Mouse (Mus musculus): Measurements from ENCODE around the gene Olfr1428. TPM values are rescaled to one million over a fixed set of nuclear protein-coding genes. Genes with fewer than 3 reads are reported as not detected.
"Not testable (repeated sequence)": the region's sequence is repeated elsewhere in the genome, so short reads cannot be mapped to it uniquely, and the experiment has no call there.

The Olfr1428 gene
- polyA plus RNA-seq, 1 experiment from 2014 or later, result not detected

GRCm38 (mm10) chr19:12077631-12078030 is 38.1 kb downstream of the Olfr1428 start, which contains the start of gene Olfr1425:
Olfr1425 (minus strand) TSS chr19:12077731.
- H3K4me1 ChIP-seq (ENCODE audit: control insufficient read depth, insufficient read depth, low read length); H3K4me3 ChIP-seq (replicated peaks; ENCODE audit: low read length); H3K27me3 ChIP-seq (ENCODE audit: control insufficient read depth, insufficient read depth, low read length); H3K27ac ChIP-seq (ENCODE audit: low read length); H3K9me3 ChIP-seq (replicated peaks; ENCODE audit: control insufficient read depth, low read length); H3K4me2 ChIP-seq (ENCODE audit: low read depth, low read length); H3K36me3 ChIP-seq (ENCODE audit: control insufficient read depth, insufficient read depth, low read length); H3K9ac ChIP-seq (ENCODE audit: low read length); ATAC-seq (ENCODE audit: insufficient read depth, low FRiP score): not testable (repeated sequence)
- WGBS, result 84% methylated on average over 4 of the region's 4 CpGs

- H3K4me3 ChIP-seq (replicated peaks; ENCODE audit: low read length); H3K4me2 ChIP-seq (ENCODE audit: low read depth, low read length); H3K36me3 ChIP-seq (ENCODE audit: control insufficient read depth, insufficient read depth, low read length); H3K4me1 ChIP-seq (ENCODE audit: control insufficient read depth, insufficient read depth, low read length); H3K27me3 ChIP-seq (ENCODE audit: control insufficient read depth, insufficient read depth, low read length); H3K27ac ChIP-seq (ENCODE audit: low read length); H3K9me3 ChIP-seq (replicated peaks; ENCODE audit: control insufficient read depth, low read length); H3K9ac ChIP-seq (ENCODE audit: low read length); ATAC-seq (ENCODE audit: insufficient read depth, low FRiP score): not testable (repeated sequence)
- whole genome bisulfite sequencing, result 76% methylated on average over 1 of the region's 1 CpGs
Measured at GRCm38 (mm10) chr19:12069546-12069945, 46.2 kb downstream of the Olfr1428 start.

GRCm38 (mm10) chr19:12067806-12068205 is 47.9 kb downstream of the Olfr1428 start:
- H3K9me3 ChIP-seq (replicated peaks; ENCODE audit: control insufficient read depth, low read length); H3K27ac ChIP-seq (ENCODE audit: low read length); H3K9ac ChIP-seq (ENCODE audit: low read length); H3K4me1 ChIP-seq (ENCODE audit: control insufficient read depth, insufficient read depth, low read length); H3K4me2 ChIP-seq (ENCODE audit: low read depth, low read length); H3K4me3 ChIP-seq (replicated peaks; ENCODE audit: low read length); H3K36me3 ChIP-seq (ENCODE audit: control insufficient read depth, insufficient read depth, low read length); ATAC-seq (ENCODE audit: insufficient read depth, low FRiP score); H3K27me3 ChIP-seq (ENCODE audit: control insufficient read depth, insufficient read depth, low read length): not testable (repeated sequence)
- 76% methylated on average over 1 of the region's 1 CpGs for WGBS

GRCm38 (mm10) chr19:12062582-12062981 is 53.1 kb downstream of the Olfr1428 start, which contains the start of gene Olfr1424:
Olfr1424 (minus strand) TSS chr19:12062682.
- not testable (repeated sequence) for H3K4me3 ChIP-seq (replicated peaks; ENCODE audit: low read length); H3K27me3 ChIP-seq (ENCODE audit: control insufficient read depth, insufficient read depth, low read length); H3K27ac ChIP-seq (ENCODE audit: low read length); H3K4me1 ChIP-seq (ENCODE audit: control insufficient read depth, insufficient read depth, low read length); H3K9me3 ChIP-seq (replicated peaks; ENCODE audit: control insufficient read depth, low read length); ATAC-seq (ENCODE audit: insufficient read depth, low FRiP score); H3K9ac ChIP-seq (ENCODE audit: low read length); H3K36me3 ChIP-seq (ENCODE audit: control insufficient read depth, insufficient read depth, low read length); H3K4me2 ChIP-seq (ENCODE audit: low read depth, low read length)
- 68% methylated on average over 1 of the region's 1 CpGs for WGBS

Other genes with a start within 250 kb of the Olfr1428 start
- gene Olfr1419, start 240.8 kb downstream of the Olfr1428 start, polyA plus RNA-seq (2015; fragmentation: Nextera tagmentation; extraction: Ambion mirVana), result not detected in 2 replicates
- 0.06 TPM in 1 of 2 replicates, not detected in the other for gene Olfr1420, start 229.3 kb downstream of the Olfr1428 start, polyA plus RNA-seq (2015; fragmentation: Nextera tagmentation; extraction: Ambion mirVana)
- 16.6 and 16.9 TPM in 2 replicates for gene Patl1, start 203.5 kb downstream of the Olfr1428 start, polyA plus RNA-seq (2015; fragmentation: Nextera tagmentation; extraction: Ambion mirVana)
- 4.1 and 4.6 TPM in 2 replicates for gene Osbp, start 150.0 kb downstream of the Olfr1428 start, polyA plus RNA-seq (2015; fragmentation: Nextera tagmentation; extraction: Ambion mirVana)
- 0.03 TPM in 1 of 2 replicates, not detected in the other for gene Olfr1423, start 74.6 kb downstream of the Olfr1428 start, polyA plus RNA-seq (2015; fragmentation: Nextera tagmentation; extraction: Ambion mirVana)
- gene Olfr1424, start 53.2 kb downstream of the Olfr1428 start, polyA plus RNA-seq (2015; fragmentation: Nextera tagmentation; extraction: Ambion mirVana), result not detected in 2 replicates
- gene Olfr1425, start 38.2 kb downstream of the Olfr1428 start, polyA plus RNA-seq (2015; fragmentation: Nextera tagmentation; extraction: Ambion mirVana), result not detected in 2 replicates
- not detected in 2 replicates for gene Olfr1426, start 23.9 kb downstream of the Olfr1428 start, polyA plus RNA-seq (2015; fragmentation: Nextera tagmentation; extraction: Ambion mirVana)
- not detected in 2 replicates for gene Olfr1427, start 12.6 kb downstream of the Olfr1428 start, polyA plus RNA-seq (2015; fragmentation: Nextera tagmentation; extraction: Ambion mirVana)
- 0.04 TPM in 1 of 2 replicates, not detected in the other for gene Olfr76, start 7.3 kb upstream of the Olfr1428 start, polyA plus RNA-seq (2015; fragmentation: Nextera tagmentation; extraction: Ambion mirVana)
- gene Olfr1555-ps1, start 54.2 kb upstream of the Olfr1428 start, polyA plus RNA-seq (2015; fragmentation: Nextera tagmentation; extraction: Ambion mirVana), result not detected in 2 replicates
- not detected in 2 replicates for gene Olfr1431, start 84.7 kb upstream of the Olfr1428 start, polyA plus RNA-seq (2015; fragmentation: Nextera tagmentation; extraction: Ambion mirVana)
- gene Olfr1432, start 116.7 kb upstream of the Olfr1428 start, polyA plus RNA-seq (2015; fragmentation: Nextera tagmentation; extraction: Ambion mirVana), result not detected in 2 replicates
- not detected in 2 replicates for gene Olfr262, start 125.8 kb upstream of the Olfr1428 start, polyA plus RNA-seq (2015; fragmentation: Nextera tagmentation; extraction: Ambion mirVana)
- not detected in 2 replicates for gene Olfr235, start 145.1 kb upstream of the Olfr1428 start, polyA plus RNA-seq (2015; fragmentation: Nextera tagmentation; extraction: Ambion mirVana)
- not detected in 2 replicates for gene Olfr1434, start 164.0 kb upstream of the Olfr1428 start, polyA plus RNA-seq (2015; fragmentation: Nextera tagmentation; extraction: Ambion mirVana)
- not detected in 2 replicates for gene Olfr1436, start 183.2 kb upstream of the Olfr1428 start, polyA plus RNA-seq (2015; fragmentation: Nextera tagmentation; extraction: Ambion mirVana)
- gene Olfr1437, start 209.2 kb upstream of the Olfr1428 start, polyA plus RNA-seq (2015; fragmentation: Nextera tagmentation; extraction: Ambion mirVana), result not detected in 2 replicates
- gene Olfr1438-ps1, start 220.0 kb upstream of the Olfr1428 start, polyA plus RNA-seq (2015; fragmentation: Nextera tagmentation; extraction: Ambion mirVana), result not detected in 2 replicates